Mouse (Mus musculus) ovary, postnatal 14 days (tissue): ENCODE data around the gene Tbxa2r.

Experiments
- DNase-seq: peaks from one replicate; pipeline ENCODE4 v3.0.0; 2022; ENCODE audit warnings: low spot score

Gene Tbxa2r

GRCm38 (mm10) chr10:81300352-81300907, 28.1 kb upstream of the Tbxa2r start:
- no peak for DNase-seq

- DNase-seq = no peak
These were observed 27.2 kb upstream of the Tbxa2r start for GRCm38 (mm10) chr10:81301321-81301720.

GRCm38 (mm10) chr10:81302288-81302687, 26.2 kb upstream of the Tbxa2r start:
- DNase-seq = no peak

GRCm38 (mm10) chr10:81302781-81303218, 25.7 kb upstream of the Tbxa2r start:
- DNase-seq = no peak

GRCm38 (mm10) chr10:81303258-81303657, 25.3 kb upstream of the Tbxa2r start:
- no peak for DNase-seq

GRCm38 (mm10) chr10:81303761-81304160, 24.8 kb upstream of the Tbxa2r start:
- no peak for DNase-seq

GRCm38 (mm10) chr10:81304597-81305238, 23.8 kb upstream of the Tbxa2r start:
- no peak for DNase-seq

GRCm38 (mm10) chr10:81305663-81306062, 22.9 kb upstream of the Tbxa2r start:
- DNase-seq = no peak

- no peak for DNase-seq
These were observed 22.3 kb upstream of the Tbxa2r start for GRCm38 (mm10) chr10:81306173-81306668.

GRCm38 (mm10) chr10:81306837-81307682, 21.5 kb upstream of the Tbxa2r start:
- DNase-seq = no peak

- no peak for DNase-seq
These were observed 19.0 kb upstream of the Tbxa2r start for GRCm38 (mm10) chr10:81309571-81309970.

- no peak for DNase-seq
These were observed 14.9 kb upstream of the Tbxa2r start for GRCm38 (mm10) chr10:81313581-81313980.

- DNase-seq = no peak
These were observed 14.3 kb upstream of the Tbxa2r start for GRCm38 (mm10) chr10:81314201-81314600.

GRCm38 (mm10) chr10:81315587-81315986, 12.9 kb upstream of the Tbxa2r start:
- DNase-seq = no peak

- no peak for DNase-seq
These were observed 12.0 kb upstream of the Tbxa2r start for GRCm38 (mm10) chr10:81316338-81317060.

- DNase-seq = no peak
These were observed 11.3 kb upstream of the Tbxa2r start for GRCm38 (mm10) chr10:81317273-81317672.

GRCm38 (mm10) chr10:81318589-81319329, 9.8 kb upstream of the Tbxa2r start:
- DNase-seq = no peak

- no peak for DNase-seq
These were observed 9.2 kb upstream of the Tbxa2r start for GRCm38 (mm10) chr10:81319330-81319699.

- no peak for DNase-seq
These were observed 8.6 kb upstream of the Tbxa2r start for GRCm38 (mm10) chr10:81319741-81320549.

- peak; percentile 96 for DNase-seq
These were observed 7.8 kb upstream of the Tbxa2r start, which contains the start of gene Cactin for GRCm38 (mm10) chr10:81320550-81321347. Cactin (plus strand) TSS chr10:81321103.
